In the genomic region with DNA sequence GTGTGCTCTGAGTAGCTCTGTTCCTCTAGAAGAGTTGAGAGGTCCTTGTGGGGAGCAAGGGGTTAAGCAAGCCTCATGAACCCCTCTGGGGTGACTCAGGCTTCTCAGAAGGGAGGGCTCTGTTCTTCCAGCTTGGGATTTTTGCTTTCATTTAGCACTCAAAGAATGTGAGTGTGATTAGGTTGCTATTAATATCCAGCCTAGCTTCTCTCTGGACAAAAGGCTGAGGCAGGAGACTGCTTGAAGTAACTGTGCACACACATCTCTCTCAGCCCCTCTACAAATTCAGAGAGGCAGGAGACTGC, we compare ENCODE assay signal across 23 mouse cellular contexts. TPM values are rescaled to one million over a fixed set of nuclear protein-coding genes. Genes with fewer than 3 reads are reported as not detected.
DNase-seq lines count a peak whose midpoint lies in the region; ATAC-seq and TF ChIP-seq lines count a peak whose summit lies in the region.
"Had no signal": no experiment of that assay in that cellular context is flagged by ENCODE, and none has a peak within 500 bp of the region (broad histone marks: within the 10 kb centered on the region; RNA-seq: fewer than 3 reads in every experiment).

No protein-coding gene starts in this region.

- H3K27ac ChIP-seq in heart, adult 2 months = peak overlapping the region; percentile 31; the same call in 1 of the 2 replicates
- 0 out of 2 replicates have a peak overlapping the region, but pooled peaks have one; percentile 1 for H3K27ac ChIP-seq in liver, postnatal 0 days (ENCODE audit: low read depth)
- H3K27ac ChIP-seq in liver, embryonic 11.5 days (ENCODE audit: low read depth, low read length) = no peak overlapping the region
- H3K27ac ChIP-seq in embryonic fibroblast, embryonic 13.5 days (ENCODE audit: insufficient read depth, low read length) = peak overlapping the region; percentile 61
- H3K27ac ChIP-seq in kidney, embryonic 15.5 days = no peak overlapping the region
- H3K27ac ChIP-seq: embryonic facial prominence, embryonic 15.5 days; forebrain, embryonic 12.5 days; hindbrain, embryonic 13.5 days; hindbrain, postnatal 0 days had no signal

- no peaks in the 10 kb centered on the region for H3K79me2 ChIP-seq in heart, adult 2 months (replicated peaks; ENCODE audit: control insufficient read depth, insufficient read depth, low read length)

- ATAC-seq in liver, postnatal 0 days = no peak
- no peak for ATAC-seq in liver, embryonic 11.5 days (replicated peaks; ENCODE audit: low FRiP score)
- no peak for ATAC-seq in kidney, embryonic 15.5 days (replicated peaks; ENCODE audit: low FRiP score)
- ATAC-seq: activated CD4-positive, CD25-positive, alpha-beta regulatory T cell, adult 4 months; CD4-positive, CD25-positive, alpha-beta regulatory T cell, adult 4 months; forebrain, postnatal 0 days; hindbrain, postnatal 0 days; Patski had no signal

- no peaks in the 10 kb centered on the region for H3K9me3 ChIP-seq in liver, postnatal 0 days (ENCODE audit: low read length)
- no peaks in the 10 kb centered on the region for H3K9me3 ChIP-seq in liver, embryonic 11.5 days (ENCODE audit: control insufficient read depth, low read length)
- H3K9me3 ChIP-seq in kidney, embryonic 15.5 days (replicated peaks) = no peaks in the 10 kb centered on the region
- H3K9me3 ChIP-seq: embryonic facial prominence, embryonic 15.5 days; forebrain, embryonic 12.5 days; G1E; heart, embryonic 12.5 days; hindbrain, embryonic 13.5 days had no signal

- intact Hi-C loops in heart, adult 2 months (cut with DNase I) = no loop called here

- no peak overlapping the region for H3K4me3 ChIP-seq in heart, adult 2 months
- no peak overlapping the region for H3K4me3 ChIP-seq in liver, postnatal 0 days (ENCODE audit: low read depth, low read length)
- no peak overlapping the region for H3K4me3 ChIP-seq in liver, embryonic 11.5 days (ENCODE audit: low read depth, low read length)
- no peak overlapping the region for H3K4me3 ChIP-seq in embryonic fibroblast, embryonic 13.5 days (ENCODE audit: insufficient read depth, low read length)
- H3K4me3 ChIP-seq in kidney, embryonic 15.5 days (replicated peaks) = no peak overlapping the region
- H3K4me3 ChIP-seq: embryonic facial prominence, embryonic 15.5 days; forebrain, embryonic 12.5 days; heart, embryonic 12.5 days; hindbrain, embryonic 13.5 days had no signal

- no peak overlapping the region for H3K9ac ChIP-seq in heart, adult 2 months (ENCODE audit: low read depth, low read length)
- no peak overlapping the region for H3K9ac ChIP-seq in liver, postnatal 0 days (replicated peaks)
- no peak overlapping the region for H3K9ac ChIP-seq in liver, embryonic 11.5 days (ENCODE audit: low read depth, low read length)
- no peak overlapping the region for H3K9ac ChIP-seq in kidney, embryonic 15.5 days
- H3K9ac ChIP-seq: embryonic facial prominence, embryonic 15.5 days; forebrain, embryonic 12.5 days; forebrain, postnatal 0 days; hindbrain, embryonic 13.5 days had no signal

- no peak for TF ChIP-seq EP300 in heart, adult 2 months (IDR thresholded peaks at IDR 0.05; ENCODE audit: insufficient read depth, low read depth, low read length)
- no peak for TF ChIP-seq EP300 in liver, postnatal 0 days (IDR thresholded peaks at IDR 0.05; ENCODE audit: low read depth)

- no peak for DNase-seq in heart, adult 2 months
- DNase-seq in heart, adult 11 months = no peak
- no peak for DNase-seq in liver, postnatal 0 days
- DNase-seq in liver, embryonic 11.5 days (ENCODE audit: low spot score) = no peak
- peak; percentile 41 for DNase-seq in 3T3-L1 (ENCODE audit: low read depth, low spot score)
- DNase-seq: adrenal gland, postnatal 25 days; B cell, adult 2 months; cerebellum, adult 8-10 months; cerebellum, postnatal 14 days; embryo, embryonic 11 days; forebrain, postnatal 0 days; kidney, adult 11 months had no signal

- TF ChIP-seq CTCF in heart, adult 2 months (IDR thresholded peaks at IDR 0.05) = no peak
- no peak for TF ChIP-seq CTCF in liver, postnatal 0 days (IDR thresholded peaks at IDR 0.05; ENCODE audit: low read depth)
- no peak for TF ChIP-seq CTCF in embryonic fibroblast, embryonic 13.5 days (IDR thresholded peaks at IDR 0.05; ENCODE audit: borderline replicate concordance, insufficient read depth, low read length)

- H3K4me1 ChIP-seq in heart, adult 2 months (ENCODE audit: control insufficient read depth, insufficient read depth, low read length) = peaks cover 16% of the 10 kb centered on the region
- H3K4me1 ChIP-seq in liver, postnatal 0 days (ENCODE audit: insufficient read depth) = peaks cover 14% of the 10 kb centered on the region
- peaks cover 6% of the 10 kb centered on the region for H3K4me1 ChIP-seq in liver, embryonic 11.5 days (replicated peaks; ENCODE audit: control insufficient read depth, insufficient read depth, low read length)
- peaks cover 16% of the 10 kb centered on the region for H3K4me1 ChIP-seq in embryonic fibroblast, embryonic 13.5 days (ENCODE audit: control insufficient read depth, insufficient read depth, low read length)
- H3K4me1 ChIP-seq in kidney, embryonic 15.5 days = peaks cover 14% of the 10 kb centered on the region
- H3K4me1 ChIP-seq: embryonic facial prominence, embryonic 15.5 days; forebrain, embryonic 12.5 days; hindbrain, embryonic 13.5 days had no signal

- no peaks in the 10 kb centered on the region for H3K36me3 ChIP-seq in heart, adult 2 months (ENCODE audit: control insufficient read depth, insufficient read depth, low read length)
- no peaks in the 10 kb centered on the region for H3K36me3 ChIP-seq in liver, postnatal 0 days (replicated peaks; ENCODE audit: insufficient read depth, low read length)
- no peaks in the 10 kb centered on the region for H3K36me3 ChIP-seq in liver, embryonic 11.5 days (ENCODE audit: control insufficient read depth, insufficient read depth, low read length)
- no peaks in the 10 kb centered on the region for H3K36me3 ChIP-seq in kidney, embryonic 15.5 days
- H3K36me3 ChIP-seq: embryonic facial prominence, embryonic 15.5 days; forebrain, embryonic 12.5 days; G1E; heart, embryonic 12.5 days; hindbrain, embryonic 13.5 days had no signal

- TF ChIP-seq POLR2A in heart, adult 2 months (IDR thresholded peaks at IDR 0.05; ENCODE audit: insufficient read depth, low read depth, low read length) = no peak
- no peak for TF ChIP-seq POLR2A in embryonic fibroblast, embryonic 13.5 days (IDR thresholded peaks at IDR 0.05; ENCODE audit: low read depth, low read length)

- no peaks in the 10 kb centered on the region for H3K27me3 ChIP-seq in heart, adult 2 months (ENCODE audit: control insufficient read depth, insufficient read depth, low read length)
- no peaks in the 10 kb centered on the region for H3K27me3 ChIP-seq in liver, postnatal 0 days (ENCODE audit: insufficient read depth, low read length)
- H3K27me3 ChIP-seq in liver, embryonic 11.5 days (replicated peaks; ENCODE audit: control insufficient read depth, insufficient read depth, low read length) = no peaks in the 10 kb centered on the region
- H3K27me3 ChIP-seq in kidney, embryonic 15.5 days = no peaks in the 10 kb centered on the region
- H3K27me3 ChIP-seq: embryonic facial prominence, embryonic 15.5 days; forebrain, embryonic 12.5 days; heart, embryonic 12.5 days; hindbrain, embryonic 13.5 days; Patski had no signal

- no peak overlapping the region for H3K4me2 ChIP-seq in liver, postnatal 0 days (ENCODE audit: low read depth, low read length)
- no peak overlapping the region for H3K4me2 ChIP-seq in liver, embryonic 11.5 days
- no peak overlapping the region for H3K4me2 ChIP-seq in kidney, embryonic 15.5 days
- H3K4me2 ChIP-seq: embryonic facial prominence, embryonic 15.5 days; forebrain, embryonic 12.5 days; heart, embryonic 12.5 days; hindbrain, embryonic 13.5 days had no signal

RNA-seq across cellular contexts. Expression of gene Mrvi1, which starts 31.7 kb away (rescaled TPM):
- total RNA-seq in heart, adult 2 months (2021) = 10 to 100 TPM; 16.5 to 18.7 TPM
- polyA plus RNA-seq in heart, adult 2 months (2012; rRNA removed) = 14.8 and 18.1 TPM in 2 replicates
- 5.3 and 8.4 TPM in 2 replicates for polyA plus RNA-seq in liver, postnatal 0 days (2015; fragmentation: Nextera tagmentation; extraction: Ambion mirVana)
- 20.7 and 25.2 TPM in 2 replicates for polyA plus RNA-seq in liver, embryonic 11.5 days (2014; fragmentation: Nextera tagmentation; extraction: Ambion mirVana)
- 6.4 and 12.0 TPM in 2 replicates for polyA plus RNA-seq in embryonic fibroblast, embryonic 13.5 days (2011; ENCODE audit: insufficient read length, low read depth, missing spikeins)
- polyA plus RNA-seq in kidney, embryonic 15.5 days (2015; fragmentation: Nextera tagmentation; extraction: Ambion mirVana) = 11.1 and 15.8 TPM in 2 replicates

Comparison
In these comparisons a context has a peak if more than half of its experiments do, and no peak if none do; other contexts are left out.
1. H3K27ac ChIP-seq: peak in heart, adult 2 months (single experiment), liver, postnatal 0 days (single experiment) and embryonic fibroblast, embryonic 13.5 days (single experiment); none in liver, embryonic 11.5 days (single experiment) and kidney, embryonic 15.5 days (single experiment).